Mouse (Mus musculus): Measurements from ENCODE around the gene Scube3. TPM values are rescaled to one million over a fixed set of nuclear protein-coding genes. Genes with fewer than 3 reads are reported as not detected.

The Scube3 gene
- polyA plus RNA-seq, 1 experiment from 2014 or later = 4.7 TPM

- Histone ChIP-seq H3K4me1 (ENCODE audit: control insufficient read depth, insufficient read depth, low read length) (no peaks in the 10 kb centered on the region), H3K4me2 (ENCODE audit: low read length) (no peak overlapping the region), H3K9me3 (replicated peaks; ENCODE audit: control insufficient read depth, low read length) (no peaks in the 10 kb centered on the region), H3K9ac (ENCODE audit: low read length) (no peak overlapping the region), H3K27ac (ENCODE audit: low read depth, low read length) (no peak overlapping the region), H3K27me3 (replicated peaks; ENCODE audit: control insufficient read depth, insufficient read depth, low read length) (no peaks in the 10 kb centered on the region), H3K36me3 (ENCODE audit: control insufficient read depth, insufficient read depth, low read length) (peaks cover 78% of the 10 kb centered on the region), H3K4me3 (ENCODE audit: low read depth, low read length) (no peak overlapping the region)
- DNase-seq (ENCODE audit: low spot score) = no peak
- 95% methylated on average over 10 of the region's 10 CpGs for WGBS
- no peak for ATAC-seq
These were observed 53.1 kb downstream of the Scube3 start for GRCm38 (mm10) chr17:28195033-28195432.

GRCm38 (mm10) chr17:28197646-28198045 lies 55.7 kb downstream of the Scube3 start:
- peaks cover 82% of the 10 kb centered on the region for H3K36me3 ChIP-seq (ENCODE audit: control insufficient read depth, insufficient read depth, low read length)
- no peaks in the 10 kb centered on the region for H3K4me1 ChIP-seq (ENCODE audit: control insufficient read depth, insufficient read depth, low read length)
- no peak overlapping the region for H3K4me2 ChIP-seq (ENCODE audit: low read length)
- H3K27ac ChIP-seq (ENCODE audit: low read depth, low read length) = no peak overlapping the region
- ATAC-seq (no peak), DNase-seq (ENCODE audit: low spot score) (no peak)
- WGBS = 83% methylated on average over 18 of the region's 18 CpGs
- no peak overlapping the region for H3K9ac ChIP-seq (ENCODE audit: low read length)
- no peak overlapping the region for H3K4me3 ChIP-seq (ENCODE audit: low read depth, low read length)
- H3K27me3 ChIP-seq (replicated peaks; ENCODE audit: control insufficient read depth, insufficient read depth, low read length) = no peaks in the 10 kb centered on the region
- no peaks in the 10 kb centered on the region for H3K9me3 ChIP-seq (replicated peaks; ENCODE audit: control insufficient read depth, low read length)

DNA sequence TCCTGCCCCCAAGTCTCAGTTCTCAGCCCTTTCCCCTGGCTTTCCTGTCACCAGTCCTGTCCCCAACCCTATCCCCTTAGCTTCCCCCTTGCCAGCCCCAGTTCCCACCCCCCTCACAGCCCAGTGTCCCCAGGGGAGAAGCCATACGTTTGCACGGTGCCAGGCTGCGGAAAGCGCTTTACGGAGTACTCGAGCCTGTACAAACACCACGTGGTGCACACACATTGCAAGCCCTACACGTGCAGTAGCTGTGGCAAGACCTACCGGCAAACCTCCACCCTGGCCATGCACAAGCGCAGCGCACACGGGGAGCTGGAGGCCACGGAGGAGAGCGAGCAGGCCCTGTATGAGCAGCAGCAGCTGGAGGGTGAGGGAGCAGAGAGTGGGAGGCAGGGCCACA lies 60.0 kb downstream of the Scube3 start:
- DNase-seq (ENCODE audit: low spot score) (no peak), ATAC-seq (no peak)
- no peak overlapping the region for H3K4me3 ChIP-seq (ENCODE audit: low read depth, low read length)
- no peak overlapping the region for H3K4me2 ChIP-seq (ENCODE audit: low read length)
- H3K36me3 ChIP-seq (ENCODE audit: control insufficient read depth, insufficient read depth, low read length) = peaks cover 64% of the 10 kb centered on the region
- no peak overlapping the region for H3K9ac ChIP-seq (ENCODE audit: low read length)
- WGBS = 82% methylated on average over 14 of the region's 14 CpGs
- H3K9me3 ChIP-seq (replicated peaks; ENCODE audit: control insufficient read depth, low read length) = no peaks in the 10 kb centered on the region
- H3K27ac ChIP-seq (ENCODE audit: low read depth, low read length) = no peak overlapping the region
- H3K4me1 ChIP-seq (ENCODE audit: control insufficient read depth, insufficient read depth, low read length) = no peaks in the 10 kb centered on the region
- H3K27me3 ChIP-seq (replicated peaks; ENCODE audit: control insufficient read depth, insufficient read depth, low read length) = no peaks in the 10 kb centered on the region

GRCm38 (mm10) chr17:28204052-28204720 lies 62.2 kb downstream of the Scube3 start:
- DNase-seq (ENCODE audit: low spot score) (peak; percentile 72), ATAC-seq (peak; percentile 61; the same call in 1 of the 2 replicates)
- no peak overlapping the region for H3K27ac ChIP-seq (ENCODE audit: low read depth, low read length)
- H3K4me2 ChIP-seq (ENCODE audit: low read length) = no peak overlapping the region
- H3K36me3 ChIP-seq (ENCODE audit: control insufficient read depth, insufficient read depth, low read length) = peaks cover 45% of the 10 kb centered on the region
- WGBS = 39% methylated on average over 14 of the region's 14 CpGs
- no peak overlapping the region for H3K9ac ChIP-seq (ENCODE audit: low read length)
- H3K4me3 ChIP-seq (ENCODE audit: low read depth, low read length) = no peak overlapping the region
- no peaks in the 10 kb centered on the region for H3K27me3 ChIP-seq (replicated peaks; ENCODE audit: control insufficient read depth, insufficient read depth, low read length)
- no peaks in the 10 kb centered on the region for H3K4me1 ChIP-seq (ENCODE audit: control insufficient read depth, insufficient read depth, low read length)
- no peaks in the 10 kb centered on the region for H3K9me3 ChIP-seq (replicated peaks; ENCODE audit: control insufficient read depth, low read length)

DNA sequence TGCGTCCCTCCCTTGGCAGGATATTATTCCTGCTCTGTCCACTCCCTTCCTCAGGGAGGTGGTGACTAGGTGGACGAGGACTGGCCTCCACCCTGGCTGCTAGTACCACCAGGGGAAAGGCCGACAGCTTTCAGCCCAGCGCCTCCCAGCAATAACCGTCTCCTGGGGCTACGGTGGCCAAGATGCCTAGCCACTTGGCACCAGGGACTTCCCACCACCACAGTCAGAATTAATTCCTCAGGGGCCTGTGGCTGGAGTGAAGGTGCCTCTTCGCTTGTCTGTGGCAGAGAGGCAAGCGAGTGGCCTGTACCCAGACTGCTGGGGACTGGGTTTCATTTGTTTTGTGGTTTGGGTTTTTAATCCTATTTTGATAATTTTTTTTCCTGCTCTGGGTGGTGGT lies 63.5 kb downstream of the Scube3 start:
- no peak overlapping the region for H3K27ac ChIP-seq (ENCODE audit: low read depth, low read length)
- DNase-seq (ENCODE audit: low spot score) (no peak), ATAC-seq (no peak)
- H3K9me3 ChIP-seq (replicated peaks; ENCODE audit: control insufficient read depth, low read length) = no peaks in the 10 kb centered on the region
- no peak overlapping the region for H3K4me2 ChIP-seq (ENCODE audit: low read length)
- H3K4me1 ChIP-seq (ENCODE audit: control insufficient read depth, insufficient read depth, low read length) = no peaks in the 10 kb centered on the region
- no peak overlapping the region for H3K9ac ChIP-seq (ENCODE audit: low read length)
- H3K27me3 ChIP-seq (replicated peaks; ENCODE audit: control insufficient read depth, insufficient read depth, low read length) = no peaks in the 10 kb centered on the region
- 90% methylated on average over 8 of the region's 8 CpGs for WGBS
- H3K4me3 ChIP-seq (ENCODE audit: low read depth, low read length) = no peak overlapping the region
- H3K36me3 ChIP-seq (ENCODE audit: control insufficient read depth, insufficient read depth, low read length) = peaks cover 34% of the 10 kb centered on the region

- Histone ChIP-seq H3K36me3 (ENCODE audit: control insufficient read depth, insufficient read depth, low read length) (peaks cover 18% of the 10 kb centered on the region), H3K27me3 (replicated peaks; ENCODE audit: control insufficient read depth, insufficient read depth, low read length) (no peaks in the 10 kb centered on the region), H3K9ac (ENCODE audit: low read length) (no peak overlapping the region), H3K4me3 (ENCODE audit: low read depth, low read length) (no peak overlapping the region), H3K4me2 (ENCODE audit: low read length) (no peak overlapping the region), H3K9me3 (replicated peaks; ENCODE audit: control insufficient read depth, low read length) (no peaks in the 10 kb centered on the region), H3K27ac (ENCODE audit: low read depth, low read length) (no peak overlapping the region), H3K4me1 (ENCODE audit: control insufficient read depth, insufficient read depth, low read length) (no peaks in the 10 kb centered on the region)
- no peak for ATAC-seq
- no peak for DNase-seq (ENCODE audit: low spot score)
- 74% methylated on average over 8 of the region's 8 CpGs for WGBS
These were observed 65.2 kb downstream of the Scube3 start for GRCm38 (mm10) chr17:28207092-28207491.

DNA sequence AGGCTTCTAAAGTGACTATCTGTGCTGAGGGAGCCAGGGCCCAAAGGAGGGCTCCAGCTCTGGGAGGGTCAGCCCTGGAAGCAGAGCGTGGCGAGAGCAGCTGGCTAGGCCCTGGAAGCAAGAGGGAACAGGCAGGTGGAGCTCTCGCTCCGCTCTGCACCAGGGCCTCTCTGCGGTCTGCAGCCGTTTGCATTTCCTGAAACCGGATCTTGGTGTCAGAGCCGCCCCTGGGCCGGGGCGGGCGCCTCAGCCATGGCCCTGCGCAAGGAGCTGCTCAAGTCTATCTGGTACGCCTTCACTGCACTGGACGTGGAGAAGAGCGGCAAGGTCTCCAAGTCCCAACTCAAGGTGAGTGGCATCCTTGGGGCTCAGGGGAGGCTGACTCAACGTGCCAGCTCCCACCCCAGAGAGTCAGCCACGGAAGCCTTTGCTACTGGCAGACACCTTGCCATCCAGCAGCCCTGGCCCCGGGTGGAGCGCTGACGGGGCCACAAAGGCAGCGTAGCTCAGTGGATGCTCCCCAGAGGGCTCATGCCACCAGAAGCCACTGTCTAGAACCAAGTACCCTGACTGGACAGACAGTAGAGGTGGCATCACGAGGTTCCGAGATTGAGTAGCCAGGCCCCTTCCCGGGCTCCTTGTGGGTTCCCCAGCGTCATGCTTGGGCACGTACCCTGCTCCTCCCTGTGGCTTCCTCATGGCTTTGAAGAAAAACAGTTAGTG lies 65.8 kb downstream of the Scube3 start, which contains the start of gene Def6:
Def6 (plus strand) TSS at position 188 of the 723 bp plus-strand sequence.
- Histone ChIP-seq H3K9me3 (replicated peaks; ENCODE audit: control insufficient read depth, low read length) (no peaks in the 10 kb centered on the region), H3K4me1 (ENCODE audit: control insufficient read depth, insufficient read depth, low read length) (no peaks in the 10 kb centered on the region), H3K27me3 (replicated peaks; ENCODE audit: control insufficient read depth, insufficient read depth, low read length) (no peaks in the 10 kb centered on the region), H3K27ac (ENCODE audit: low read depth, low read length) (no peak within 1 kb of the TSS), H3K4me2 (ENCODE audit: low read length) (peak within 1 kb of the TSS; percentile 12; the same call in 1 of the 2 replicates), H3K4me3 (ENCODE audit: low read depth, low read length) (no peak within 1 kb of the TSS), H3K9ac (ENCODE audit: low read length) (0 out of 2 replicates have a peak within 1 kb of the TSS, but pooled peaks have one; percentile 21), H3K36me3 (ENCODE audit: control insufficient read depth, insufficient read depth, low read length) (peaks cover 12% of the 10 kb centered on the region)
- 26% methylated on average over 26 of the region's 26 CpGs for WGBS
- ATAC-seq (no peak; the same call in 1 of the 2 replicates), DNase-seq (ENCODE audit: low spot score) (peak; percentile 39)

DNA sequence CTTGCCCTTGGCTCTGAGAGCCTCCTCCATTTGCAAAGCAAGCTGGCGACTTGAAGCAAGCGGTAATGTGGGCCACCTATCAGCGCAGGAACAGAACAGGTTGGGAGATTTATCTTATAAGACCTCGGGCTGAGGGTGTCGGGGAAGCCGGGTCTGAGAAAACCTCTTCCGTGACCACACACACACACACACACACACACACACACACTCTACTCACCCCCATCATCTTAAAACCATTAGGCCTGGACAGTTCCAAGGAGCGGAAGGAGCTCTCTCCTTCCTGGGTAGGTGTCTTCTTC lies 66.3 kb downstream of the Scube3 start:
- H3K9me3 ChIP-seq (replicated peaks; ENCODE audit: control insufficient read depth, low read length) = no peaks in the 10 kb centered on the region
- no peaks in the 10 kb centered on the region for H3K4me1 ChIP-seq (ENCODE audit: control insufficient read depth, insufficient read depth, low read length)
- 91% methylated on average over 8 of the region's 8 CpGs for WGBS
- H3K27me3 ChIP-seq (replicated peaks; ENCODE audit: control insufficient read depth, insufficient read depth, low read length) = no peaks in the 10 kb centered on the region
- no peak overlapping the region for H3K4me2 ChIP-seq (ENCODE audit: low read length)
- no peak for DNase-seq (ENCODE audit: low spot score)
- no peak overlapping the region for H3K27ac ChIP-seq (ENCODE audit: low read depth, low read length)
- H3K36me3 ChIP-seq (ENCODE audit: control insufficient read depth, insufficient read depth, low read length) = peaks cover 7% of the 10 kb centered on the region
- no peak for ATAC-seq
- H3K9ac ChIP-seq (ENCODE audit: low read length) = no peak overlapping the region
- no peak overlapping the region for H3K4me3 ChIP-seq (ENCODE audit: low read depth, low read length)

GRCm38 (mm10) chr17:28209457-28210110 lies 67.6 kb downstream of the Scube3 start:
- no peaks in the 10 kb centered on the region for H3K4me1 ChIP-seq (ENCODE audit: control insufficient read depth, insufficient read depth, low read length)
- WGBS = 77% methylated on average over 4 of the region's 4 CpGs
- H3K27ac ChIP-seq (ENCODE audit: low read depth, low read length) = no peak overlapping the region
- no peak overlapping the region for H3K9ac ChIP-seq (ENCODE audit: low read length)
- H3K27me3 ChIP-seq (replicated peaks; ENCODE audit: control insufficient read depth, insufficient read depth, low read length) = no peaks in the 10 kb centered on the region
- peaks cover 6% of the 10 kb centered on the region; the same call in 1 of the 2 replicates for H3K36me3 ChIP-seq (ENCODE audit: control insufficient read depth, insufficient read depth, low read length)
- H3K4me2 ChIP-seq (ENCODE audit: low read length) = no peak overlapping the region
- no peak overlapping the region for H3K4me3 ChIP-seq (ENCODE audit: low read depth, low read length)
- ATAC-seq = no peak
- DNase-seq (ENCODE audit: low spot score) = no peak
- no peaks in the 10 kb centered on the region for H3K9me3 ChIP-seq (replicated peaks; ENCODE audit: control insufficient read depth, low read length)
